Mouse (Mus musculus): Measurements from ENCODE around the gene Dnah12.
"Not testable (repeated sequence)": the region's sequence is repeated elsewhere in the genome, so short reads cannot be mapped to it uniquely, and the experiment has no call there.

The Dnah12 gene

DNA sequence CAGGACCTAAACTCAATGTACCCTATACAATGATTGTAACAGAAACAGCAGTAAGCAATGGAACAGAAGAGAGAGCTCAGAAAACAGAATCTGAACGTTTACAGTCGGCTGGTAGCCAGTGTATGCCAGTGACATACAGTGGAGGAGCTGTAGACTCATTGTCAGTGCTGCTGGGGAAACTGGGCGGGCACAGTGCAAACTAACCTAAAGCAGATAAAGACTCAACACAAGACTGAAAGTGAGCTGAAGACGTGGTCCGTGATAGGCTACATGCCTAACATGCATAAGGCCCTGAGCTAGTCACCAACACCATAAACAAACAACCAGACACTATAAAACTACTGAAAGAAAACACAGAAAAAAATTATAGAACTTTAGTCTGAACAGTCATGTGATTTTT lies 188.6 kb downstream of the Dnah12 start:
- no peak for DNase-seq (ENCODE audit: low spot score in 2 of 2)

GRCm38 (mm10) chr14:26887244-26887643 lies 194.2 kb downstream of the Dnah12 start:
- DNase-seq (ENCODE audit: low spot score in 2 of 2): no peak

DNA sequence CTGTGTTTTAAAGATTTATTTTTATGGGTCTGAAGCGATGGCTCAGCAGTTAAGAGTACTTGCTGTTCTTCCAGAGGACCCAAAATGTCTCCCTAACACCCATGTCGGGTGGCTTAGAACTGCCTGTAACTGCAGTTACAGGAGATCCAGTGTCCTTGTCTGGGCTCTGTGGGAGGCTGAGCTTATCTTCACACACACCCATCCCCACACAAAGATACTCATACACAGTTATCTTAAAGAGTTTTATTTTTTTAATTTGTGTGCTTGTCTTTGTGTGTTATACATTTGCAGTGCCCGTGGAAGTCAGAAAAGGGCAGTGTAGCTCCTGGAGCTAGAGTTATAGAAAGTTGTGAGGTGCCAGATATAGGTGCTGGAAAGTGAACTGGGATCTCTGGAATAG lies 197.7 kb downstream of the Dnah12 start:
- no peak for DNase-seq (ENCODE audit: low spot score in 2 of 2)

- DNase-seq (ENCODE audit: low spot score in 2 of 2): no peak
Observed at GRCm38 (mm10) chr14:26894392-26894791, 201.3 kb downstream of the Dnah12 start, which contains the start of gene Asb14. Gene Asb14 (plus strand): TSS chr14:26894557.

- DNase-seq (ENCODE audit: low spot score in 2 of 2): no peak
Observed at GRCm38 (mm10) chr14:26899490-26899889, 206.4 kb downstream of the Dnah12 start.

DNA sequence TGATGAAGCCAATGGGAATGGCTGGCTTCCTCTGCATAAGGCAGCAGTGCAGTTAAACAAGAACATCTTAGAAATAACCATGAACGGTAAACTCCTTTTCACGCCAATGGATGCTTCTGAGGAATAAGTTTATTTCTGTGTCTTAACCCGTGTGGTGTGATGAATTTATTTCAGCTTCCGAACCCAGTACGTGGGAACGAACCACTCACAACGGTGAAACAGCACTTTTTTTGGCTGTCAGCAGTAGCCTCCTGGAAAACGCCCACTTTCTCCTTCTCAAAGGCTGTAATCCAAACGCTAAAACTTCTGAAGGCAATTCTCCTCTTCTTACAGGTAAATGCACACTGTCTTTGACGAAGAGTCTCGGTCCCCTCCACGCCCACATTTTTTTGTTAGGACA lies 207.8 kb downstream of the Dnah12 start:
- peak in 1 of 2 experiments; percentile 36 for DNase-seq (ENCODE audit: low spot score in 2 of 2)

GRCm38 (mm10) chr14:26907401-26907800 lies 214.3 kb downstream of the Dnah12 start:
- no peak for DNase-seq (ENCODE audit: low spot score in 2 of 2)

DNA sequence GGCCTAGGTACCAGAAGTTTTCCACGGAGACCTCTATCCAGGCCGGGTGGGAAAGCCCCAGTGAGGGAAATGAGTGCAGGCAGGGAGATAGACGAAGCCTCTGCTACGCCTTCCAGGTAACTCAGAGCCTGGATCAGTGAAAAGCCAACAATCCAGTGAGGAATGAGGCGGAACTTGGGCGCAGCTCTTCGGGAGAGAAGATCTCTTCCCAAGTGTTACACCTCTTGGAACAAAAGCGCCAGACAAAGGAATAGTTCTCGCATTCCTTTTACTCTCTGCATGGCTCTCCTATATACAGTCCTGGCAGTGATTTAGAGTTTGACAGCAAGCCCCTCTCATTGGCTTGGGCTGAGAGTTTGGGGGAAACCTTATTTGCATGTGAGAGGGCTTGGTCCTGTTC lies 217.4 kb downstream of the Dnah12 start:
- not testable (repeated sequence) for DNase-seq (ENCODE audit: low spot score in 2 of 2)

GRCm38 (mm10) chr14:26911201-26911600 lies 218.1 kb downstream of the Dnah12 start:
- no peak for DNase-seq (ENCODE audit: low spot score in 2 of 2)

DNA sequence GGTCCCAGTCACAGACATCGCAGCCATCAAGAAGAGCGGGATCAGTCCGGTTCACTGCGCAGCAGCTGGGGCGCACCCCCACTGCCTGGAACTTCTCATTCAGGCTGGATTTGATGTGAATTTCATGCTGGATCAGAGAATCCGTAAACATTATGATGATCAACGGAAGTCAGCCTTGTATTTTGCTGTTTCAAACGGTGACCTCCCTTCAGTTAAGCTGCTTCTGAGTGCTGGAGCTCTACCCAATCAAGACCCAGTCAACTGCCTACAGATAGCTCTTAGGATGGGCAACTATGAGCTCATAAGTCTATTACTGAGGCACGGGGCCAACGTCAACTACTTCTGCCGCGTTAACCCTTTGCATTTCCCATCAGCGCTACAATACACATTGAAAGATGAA lies 218.8 kb downstream of the Dnah12 start:
- DNase-seq (ENCODE audit: low spot score in 2 of 2): no peak

- peak; percentile 33 to 43 for DNase-seq (ENCODE audit: low spot score in 2 of 2)
Observed at GRCm38 (mm10) chr14:26913681-26914268, 220.7 kb downstream of the Dnah12 start.

- DNase-seq (ENCODE audit: low spot score in 2 of 2): no peak
Observed at GRCm38 (mm10) chr14:26919310-26919709, 226.2 kb downstream of the Dnah12 start.

DNA sequence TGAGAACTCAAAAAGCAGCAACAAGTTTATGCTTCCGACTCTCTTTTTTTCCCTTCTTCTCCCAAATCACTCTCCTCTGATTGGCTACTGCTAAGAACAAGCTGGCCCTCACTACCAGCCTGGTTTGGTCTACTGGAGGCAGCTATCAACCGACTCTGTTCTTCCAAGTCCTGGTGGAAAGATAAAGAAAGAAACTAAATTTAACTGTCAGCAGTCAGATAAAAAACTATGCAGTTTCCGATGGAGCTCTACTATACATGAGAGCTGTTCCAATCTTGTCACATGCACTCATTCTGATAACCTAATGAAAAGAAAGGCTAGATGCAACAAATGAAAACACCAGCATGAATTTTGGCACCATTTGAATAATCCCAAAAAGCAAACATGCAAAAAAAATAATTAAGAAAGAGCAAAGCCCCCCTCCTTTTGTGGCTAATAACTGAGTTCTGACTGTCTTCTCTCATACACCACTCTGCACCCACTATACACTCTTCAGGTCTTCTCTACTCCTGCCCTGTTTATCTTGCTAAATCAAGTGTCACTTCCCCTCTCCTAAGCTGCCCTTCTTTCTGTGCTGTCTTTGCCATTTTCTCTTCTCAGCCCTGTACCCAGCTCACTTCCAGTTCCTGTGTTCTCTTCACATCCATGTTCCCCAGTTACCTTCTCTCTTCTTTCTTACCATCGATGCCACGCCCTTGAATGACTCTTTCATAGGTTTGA lies 230.8 kb downstream of the Dnah12 start:
- no peak for DNase-seq (ENCODE audit: low spot score in 2 of 2)

DNA sequence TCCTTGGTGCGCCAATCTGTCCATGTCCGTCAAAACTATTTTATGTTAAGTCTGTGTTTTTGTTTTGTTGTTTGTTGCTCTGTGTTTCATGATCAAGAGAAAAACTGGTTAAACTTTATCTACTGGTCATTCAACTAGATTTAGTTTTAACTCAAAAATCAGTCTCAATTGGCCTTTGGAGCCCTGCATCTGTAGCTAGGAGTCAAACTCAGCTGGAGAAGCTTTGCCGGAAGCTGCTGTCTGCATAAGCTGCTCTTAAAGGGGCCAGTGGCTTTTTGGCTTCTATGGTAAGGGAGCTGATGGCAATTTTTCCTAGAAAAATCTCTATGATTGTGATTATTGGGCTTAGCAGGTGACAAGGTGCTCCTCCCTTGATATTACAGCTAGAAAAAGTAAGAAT lies 241.8 kb downstream of the Dnah12 start:
- no peak for DNase-seq (ENCODE audit: low spot score in 2 of 2)

- no peak for DNase-seq (ENCODE audit: low spot score in 2 of 2)
Observed at GRCm38 (mm10) chr14:26935558-26935957, 242.5 kb downstream of the Dnah12 start.

All from right cerebral cortex, postnatal 36 days (tissue).